Mouse (Mus musculus) lung, adult 2 months (tissue): ENCODE results near the gene Desi1.

Source experiments
- CTCF ChIP-seq: fragments of 200-500 bp; IDR thresholded peaks from 2 replicates; pipeline ENCODE4 v1.5.1; 2011; ENCODE audit warnings: mild to moderate bottlenecking, low read length, control low read depth; ENCODE audit not compliant: insufficient read depth
- POLR2A ChIP-seq: fragments of 200-500 bp; IDR thresholded peaks from 2 replicates; pipeline ENCODE4 v1.6.1; 2011; ENCODE audit warnings: low read depth, mild to moderate bottlenecking, control low read depth, low read length, borderline replicate concordance; ENCODE audit errors: extremely low read depth

DNA sequence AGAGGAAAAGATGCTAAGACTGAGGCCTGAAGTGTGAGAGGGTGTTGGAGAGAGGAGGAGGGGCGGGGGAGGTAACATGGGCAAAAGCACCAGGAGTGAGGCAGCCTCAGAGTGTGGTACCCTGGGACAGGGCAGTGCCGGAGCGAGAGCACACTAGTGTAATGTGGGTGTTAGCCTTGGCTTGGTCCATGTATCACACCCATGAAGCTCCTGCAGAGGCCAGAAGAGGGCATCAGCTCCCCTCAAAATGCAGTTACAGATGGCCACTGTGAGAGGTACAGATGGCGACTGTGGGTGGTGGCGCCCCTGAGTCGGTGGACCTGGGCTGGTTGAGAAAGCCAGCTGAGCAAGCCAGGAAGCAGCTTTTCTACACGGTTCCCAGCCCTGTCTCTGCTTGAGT lies 47.5 kb upstream of the Desi1 start:
- peak; percentile 36 for TF ChIP-seq CTCF
- TF ChIP-seq POLR2A, result no peak
